Mouse (Mus musculus): ENCODE results near the gene Fam196b. TPM values are rescaled to one million over a fixed set of nuclear protein-coding genes. Genes with fewer than 3 reads are reported as not detected.

Fam196b gene
- 0.55 and 0.73 TPM in 2 replicates for polyA plus RNA-seq (2015; fragmentation: Nextera tagmentation; extraction: Ambion mirVana)

- Histone ChIP-seq H3K9me3 (ENCODE audit: low read length) (no peaks in the 10 kb centered on the region), H3K4me1 (ENCODE audit: insufficient read depth, low read length) (0 out of 2 replicates have a peak, but pooled peaks cover 12% of the 10 kb centered on the region), H3K36me3 (ENCODE audit: insufficient read depth, low read length) (no peaks in the 10 kb centered on the region), H3K4me2 (replicated peaks; ENCODE audit: low read depth, low read length) (peak within 1 kb of the TSS; percentile 67), H3K4me3 (ENCODE audit: low read length) (peak within 1 kb of the TSS; percentile 40), H3K27me3 (ENCODE audit: insufficient read depth, low read length) (no peaks in the 10 kb centered on the region), H3K27ac (ENCODE audit: low read length) (no peak within 1 kb of the TSS), H3K9ac (replicated peaks; ENCODE audit: low read length) (peak within 1 kb of the TSS; percentile 55; the same call in 1 of the 2 replicates)
- 3% methylated on average over 13 of the region's 13 CpGs for WGBS
- peak; percentile 65; the same call in 1 of the 2 replicates for ATAC-seq (ENCODE audit: low FRiP score, low TSS enrichment)
Observed at GRCm38 (mm10) chr11:34314534-34315379, at the start of gene Fam196b. Fam196b (plus strand) TSS chr11:34314822.

- ATAC-seq (ENCODE audit: low FRiP score, low TSS enrichment): no peak
- Histone ChIP-seq H3K4me3 (ENCODE audit: low read length) (no peak overlapping the region), H3K9me3 (ENCODE audit: low read length) (no peaks in the 10 kb centered on the region), H3K4me2 (replicated peaks; ENCODE audit: low read depth, low read length) (no peak overlapping the region), H3K4me1 (ENCODE audit: insufficient read depth, low read length) (no peaks in the 10 kb centered on the region), H3K27me3 (ENCODE audit: insufficient read depth, low read length) (no peaks in the 10 kb centered on the region), H3K9ac (replicated peaks; ENCODE audit: low read length) (no peak overlapping the region), H3K27ac (ENCODE audit: low read length) (no peak overlapping the region), H3K36me3 (ENCODE audit: insufficient read depth, low read length) (no peaks in the 10 kb centered on the region)
- 46% methylated on average over 10 of the region's 10 CpGs for WGBS
Observed at GRCm38 (mm10) chr11:34272016-34272415, 42.6 kb upstream of the Fam196b start.

- WGBS: 39% methylated on average over 2 of the region's 2 CpGs
- Histone ChIP-seq H3K9ac (replicated peaks; ENCODE audit: low read length) (no peak overlapping the region), H3K4me1 (ENCODE audit: insufficient read depth, low read length) (no peaks in the 10 kb centered on the region), H3K36me3 (ENCODE audit: insufficient read depth, low read length) (no peaks in the 10 kb centered on the region), H3K27ac (ENCODE audit: low read length) (no peak overlapping the region), H3K9me3 (ENCODE audit: low read length) (no peaks in the 10 kb centered on the region), H3K4me2 (replicated peaks; ENCODE audit: low read depth, low read length) (no peak overlapping the region), H3K27me3 (ENCODE audit: insufficient read depth, low read length) (no peaks in the 10 kb centered on the region), H3K4me3 (ENCODE audit: low read length) (no peak overlapping the region)
- 0 out of 2 replicates have a peak, but pooled peaks have one; percentile 35 for ATAC-seq (ENCODE audit: low FRiP score, low TSS enrichment)
Observed at GRCm38 (mm10) chr11:34275941-34276340, 38.7 kb upstream of the Fam196b start.

- Histone ChIP-seq H3K9ac (replicated peaks; ENCODE audit: low read length) (no peak overlapping the region), H3K4me1 (ENCODE audit: insufficient read depth, low read length) (no peaks in the 10 kb centered on the region), H3K4me3 (ENCODE audit: low read length) (no peak overlapping the region), H3K27me3 (ENCODE audit: insufficient read depth, low read length) (no peaks in the 10 kb centered on the region), H3K9me3 (ENCODE audit: low read length) (no peaks in the 10 kb centered on the region), H3K4me2 (replicated peaks; ENCODE audit: low read depth, low read length) (no peak overlapping the region), H3K36me3 (ENCODE audit: insufficient read depth, low read length) (no peaks in the 10 kb centered on the region), H3K27ac (ENCODE audit: low read length) (no peak overlapping the region)
- no peak for ATAC-seq (ENCODE audit: low FRiP score, low TSS enrichment)
- 62% methylated on average over 14 of the region's 14 CpGs for WGBS
Observed at GRCm38 (mm10) chr11:34276363-34277046, 38.1 kb upstream of the Fam196b start.

- Histone ChIP-seq H3K4me3 (ENCODE audit: low read length) (no peak overlapping the region), H3K4me1 (ENCODE audit: insufficient read depth, low read length) (no peaks in the 10 kb centered on the region), H3K9ac (replicated peaks; ENCODE audit: low read length) (no peak overlapping the region), H3K27me3 (ENCODE audit: insufficient read depth, low read length) (no peaks in the 10 kb centered on the region), H3K36me3 (ENCODE audit: insufficient read depth, low read length) (no peaks in the 10 kb centered on the region), H3K27ac (ENCODE audit: low read length) (no peak overlapping the region), H3K9me3 (ENCODE audit: low read length) (no peaks in the 10 kb centered on the region), H3K4me2 (replicated peaks; ENCODE audit: low read depth, low read length) (no peak overlapping the region)
- no peak for ATAC-seq (ENCODE audit: low FRiP score, low TSS enrichment)
- 64% methylated on average over 3 of the region's 3 CpGs for WGBS
Observed at GRCm38 (mm10) chr11:34277047-34277445, 37.6 kb upstream of the Fam196b start.

- Histone ChIP-seq H3K9ac (replicated peaks; ENCODE audit: low read length) (no peak overlapping the region), H3K4me1 (ENCODE audit: insufficient read depth, low read length) (peaks cover 5% of the 10 kb centered on the region), H3K36me3 (ENCODE audit: insufficient read depth, low read length) (no peaks in the 10 kb centered on the region), H3K9me3 (ENCODE audit: low read length) (no peaks in the 10 kb centered on the region), H3K27ac (ENCODE audit: low read length) (no peak overlapping the region), H3K4me2 (replicated peaks; ENCODE audit: low read depth, low read length) (no peak overlapping the region), H3K27me3 (ENCODE audit: insufficient read depth, low read length) (no peaks in the 10 kb centered on the region), H3K4me3 (ENCODE audit: low read length) (no peak overlapping the region)
- WGBS: 17% methylated on average over 13 of the region's 13 CpGs
- ATAC-seq (ENCODE audit: low FRiP score, low TSS enrichment): peak; percentile 92
Observed at GRCm38 (mm10) chr11:34284124-34284808, 30.4 kb upstream of the Fam196b start.

GRCm38 (mm10) chr11:34290265-34290664 lies 24.4 kb upstream of the Fam196b start:
- Histone ChIP-seq H3K9ac (replicated peaks; ENCODE audit: low read length) (no peak overlapping the region), H3K27me3 (ENCODE audit: insufficient read depth, low read length) (no peaks in the 10 kb centered on the region), H3K4me1 (ENCODE audit: insufficient read depth, low read length) (no peaks in the 10 kb centered on the region), H3K9me3 (ENCODE audit: low read length) (no peaks in the 10 kb centered on the region), H3K27ac (ENCODE audit: low read length) (no peak overlapping the region), H3K4me3 (ENCODE audit: low read length) (no peak overlapping the region), H3K4me2 (replicated peaks; ENCODE audit: low read depth, low read length) (no peak overlapping the region), H3K36me3 (ENCODE audit: insufficient read depth, low read length) (no peaks in the 10 kb centered on the region)
- WGBS: 64% methylated on average over 4 of the region's 4 CpGs
- ATAC-seq (ENCODE audit: low FRiP score, low TSS enrichment): no peak

- Histone ChIP-seq H3K27ac (ENCODE audit: low read length) (no peak overlapping the region), H3K9ac (replicated peaks; ENCODE audit: low read length) (no peak overlapping the region), H3K4me2 (replicated peaks; ENCODE audit: low read depth, low read length) (no peak overlapping the region), H3K9me3 (ENCODE audit: low read length) (no peaks in the 10 kb centered on the region), H3K4me1 (ENCODE audit: insufficient read depth, low read length) (no peaks in the 10 kb centered on the region), H3K36me3 (ENCODE audit: insufficient read depth, low read length) (no peaks in the 10 kb centered on the region), H3K27me3 (ENCODE audit: insufficient read depth, low read length) (no peaks in the 10 kb centered on the region), H3K4me3 (ENCODE audit: low read length) (no peak overlapping the region)
- no peak for ATAC-seq (ENCODE audit: low FRiP score, low TSS enrichment)
- WGBS: 41% methylated on average over 2 of the region's 2 CpGs
Observed at GRCm38 (mm10) chr11:34290708-34291107, 23.9 kb upstream of the Fam196b start.

GRCm38 (mm10) chr11:34291304-34291703 lies 23.3 kb upstream of the Fam196b start:
- Histone ChIP-seq H3K9me3 (ENCODE audit: low read length) (no peaks in the 10 kb centered on the region), H3K4me1 (ENCODE audit: insufficient read depth, low read length) (no peaks in the 10 kb centered on the region), H3K4me2 (replicated peaks; ENCODE audit: low read depth, low read length) (no peak overlapping the region), H3K4me3 (ENCODE audit: low read length) (no peak overlapping the region), H3K27ac (ENCODE audit: low read length) (no peak overlapping the region), H3K36me3 (ENCODE audit: insufficient read depth, low read length) (no peaks in the 10 kb centered on the region), H3K9ac (replicated peaks; ENCODE audit: low read length) (no peak overlapping the region), H3K27me3 (ENCODE audit: insufficient read depth, low read length) (no peaks in the 10 kb centered on the region)
- 75% methylated on average over 3 of the region's 3 CpGs for WGBS
- ATAC-seq (ENCODE audit: low FRiP score, low TSS enrichment): no peak

Measured in kidney, embryonic 16.5 days (tissue).